ENCODE assay signal across 8 mouse cellular contexts in genomic region chr9:44905620-44906019, GRCm38 (mm10). TPM values are rescaled to one million over a fixed set of nuclear protein-coding genes. Genes with fewer than 3 reads are reported as not detected.
DNase-seq lines count a peak whose midpoint lies in the region; ATAC-seq lines count a peak whose summit lies in the region.

No protein-coding gene starts in this region.

- peak; percentile 58 to 78 for ATAC-seq in hematopoietic stem cell, adult 5-6 weeks (replicated peaks in 1 of 2; ENCODE audit: insufficient read depth in 1 of 2, low FRiP score in 2 of 2, low TSS enrichment in 1 of 2, low read depth in 1 of 2, poor library complexity in 2 of 2, severe bottlenecking in 2 of 2)
- ATAC-seq in inflammation-experienced regulatory T-cells, adult 6 months, result no peak
- no peak for ATAC-seq in forebrain, embryonic 11.5 days (replicated peaks; ENCODE audit: low FRiP score)

- H3K4me3 ChIP-seq in forebrain, embryonic 11.5 days (ENCODE audit: low read depth, low read length), result no peak overlapping the region

- WGBS in forebrain, embryonic 11.5 days, result 78% methylated on average over 4 of the region's 4 CpGs

- H3K9ac ChIP-seq in forebrain, embryonic 11.5 days (ENCODE audit: low read length), result no peak overlapping the region

- H3K4me2 ChIP-seq in forebrain, embryonic 11.5 days (ENCODE audit: low read depth, low read length, severe bottlenecking), result no peak overlapping the region

- H3K27ac ChIP-seq in forebrain, embryonic 11.5 days (ENCODE audit: low read depth, low read length), result no peak overlapping the region

- no peaks in the 10 kb centered on the region for H3K9me3 ChIP-seq in forebrain, embryonic 11.5 days (ENCODE audit: control insufficient read depth, low read length)

- H3K27me3 ChIP-seq in forebrain, embryonic 11.5 days (ENCODE audit: control insufficient read depth, insufficient read depth, low read length), result no peaks in the 10 kb centered on the region

- no peaks in the 10 kb centered on the region for H3K4me1 ChIP-seq in forebrain, embryonic 11.5 days (replicated peaks; ENCODE audit: control insufficient read depth, insufficient read depth, low read length)

- no peaks in the 10 kb centered on the region for H3K36me3 ChIP-seq in forebrain, embryonic 11.5 days (ENCODE audit: control insufficient read depth, insufficient read depth, low read length)

- DNase-seq in right cerebral cortex, adult 18-20 months, result peak; percentile 90
- DNase-seq in right cerebral cortex, postnatal 4 days, result no peak
- peak; percentile 71 to 90 for DNase-seq in frontal cortex, adult 2 months (ENCODE audit: extremely low spot score in 1 of 2, low spot score in 1 of 2)
- DNase-seq in right cerebral cortex, postnatal 25 days, result peak; percentile 81
- DNase-seq in retina, embryonic 14.5 days (ENCODE audit: low spot score), result no peak
- no peak for DNase-seq in forebrain, embryonic 11.5 days (ENCODE audit: low spot score)

RNA-seq across cellular contexts. Expression of gene Atp5l, which starts 14.9 kb away (rescaled TPM):
- polyA plus RNA-seq in frontal cortex, adult 2 months (2012; rRNA removed), result 723 and 788 TPM in 2 replicates
- total RNA-seq in hematopoietic stem cell, adult 5-6 weeks (2017), result 93.3 and 114 TPM in 2 replicates
- 100 to 1,000 TPM; 468 to 593 (median 553) TPM for polyA plus RNA-seq in inflammation-experienced regulatory T-cells, adult 6 months (2017; shearing (Covaris generic))
- 496 and 546 TPM in 2 replicates for polyA plus RNA-seq in forebrain, embryonic 11.5 days (2014; fragmentation: Nextera tagmentation; extraction: Ambion mirVana)

RNA-seq across cellular contexts. Expression of gene Kmt2a, which starts 24.5 kb away (rescaled TPM):
- 29.9 and 32.5 TPM in 2 replicates for polyA plus RNA-seq in frontal cortex, adult 2 months (2012; rRNA removed)
- total RNA-seq in hematopoietic stem cell, adult 5-6 weeks (2017), result 22.9 and 27.1 TPM in 2 replicates
- 10 to 100 TPM; 17.8 to 38.5 (median 32.9) TPM for polyA plus RNA-seq in inflammation-experienced regulatory T-cells, adult 6 months (2017; shearing (Covaris generic))
- polyA plus RNA-seq in forebrain, embryonic 11.5 days (2014; fragmentation: Nextera tagmentation; extraction: Ambion mirVana), result 18.2 and 23.2 TPM in 2 replicates

RNA-seq across cellular contexts. Expression of gene Ube4a, which starts 59.8 kb away (rescaled TPM):
- polyA plus RNA-seq in frontal cortex, adult 2 months (2012; rRNA removed), result 25.3 and 27.4 TPM in 2 replicates
- total RNA-seq in hematopoietic stem cell, adult 5-6 weeks (2017), result 29.6 and 39.3 TPM in 2 replicates
- polyA plus RNA-seq in inflammation-experienced regulatory T-cells, adult 6 months (2017; shearing (Covaris generic)), result 10 to 100 TPM; 25.5 to 40.2 (median 34.4) TPM
- 32.0 and 32.6 TPM in 2 replicates for polyA plus RNA-seq in forebrain, embryonic 11.5 days (2014; fragmentation: Nextera tagmentation; extraction: Ambion mirVana)

Comparison
In these comparisons a context has a peak if more than half of its experiments do, and no peak if none do; other contexts are left out.
1. DNase-seq: peak in right cerebral cortex, adult 18-20 months (single experiment), frontal cortex, adult 2 months (2 of 2) and right cerebral cortex, postnatal 25 days (single experiment); none in right cerebral cortex, postnatal 4 days (single experiment), retina, embryonic 14.5 days (single experiment) and forebrain, embryonic 11.5 days (single experiment).
2. ATAC-seq: peak in hematopoietic stem cell, adult 5-6 weeks (2 of 2); none in inflammation-experienced regulatory T-cells, adult 6 months (single experiment) and forebrain, embryonic 11.5 days (single experiment).